Mouse (Mus musculus) liver, embryonic 15.5 days (tissue): ENCODE measurements around the gene Ak1. TPM values are rescaled to one million over a fixed set of nuclear protein-coding genes. Genes with fewer than 3 reads are reported as not detected.

ENCODE experiments used
- ATAC-seq: fragments of 200-750 bp; cut with Nextera tagmentation; 2 replicates; pipeline ENCODE4 v1.8.0; 2017; ENCODE audit warnings: moderate number of reproducible peaks, mild to moderate bottlenecking, moderate library complexity; ENCODE audit not compliant: insufficient read depth
- H3K27ac ChIP-seq: fragments of 300-500 bp; sonication (generic); replicated peaks from 2 replicates; pipeline ENCODE4 v1.5.1; 2015; ENCODE audit warnings: mild to moderate bottlenecking, inconsistent platforms
- H3K27me3 ChIP-seq: fragments of 300-500 bp; sonication (generic); 2 replicates; pipeline ENCODE4 v1.6.1; 2015; ENCODE audit warnings: mild to moderate bottlenecking, inconsistent platforms
- H3K36me3 ChIP-seq: fragments of 300-500 bp; sonication (generic); replicated peaks from 2 replicates; pipeline ENCODE4 v1.6.1; 2015; ENCODE audit warnings: moderate library complexity, mild to moderate bottlenecking, inconsistent platforms
- H3K4me1 ChIP-seq: fragments of 300-500 bp; sonication (generic); replicated peaks from 2 replicates; pipeline ENCODE4 v1.6.1; 2015; ENCODE audit warnings: inconsistent platforms
- H3K4me2 ChIP-seq: fragments of 300-500 bp; sonication (generic); 2 replicates; pipeline ENCODE4 v1.6.1; 2015; ENCODE audit warnings: moderate library complexity, mild to moderate bottlenecking, inconsistent platforms
- H3K4me3 ChIP-seq: fragments of 300-500 bp; sonication (generic); replicated peaks from 2 replicates; pipeline ENCODE4 v1.5.1; 2015; ENCODE audit warnings: mild to moderate bottlenecking, inconsistent platforms
- H3K9ac ChIP-seq: fragments of 300-500 bp; sonication (generic); 2 replicates; pipeline ENCODE4 v1.6.1; 2015; ENCODE audit warnings: moderate library complexity, mild to moderate bottlenecking, inconsistent platforms
- H3K9me3 ChIP-seq: fragments of 300-500 bp; sonication (generic); replicated peaks from 2 replicates; pipeline ENCODE4 v1.6.1; 2016; ENCODE audit warnings: inconsistent platforms
- WGBS: fragments of 180-500 bp; shearing (Covaris S2); methylation state at CpG from one replicate; pipeline ENCODE4 v1.1.7; 2015; ENCODE audit warnings: mixed read lengths; ENCODE audit not compliant: insufficient replicate concordance; 5-methylcytosine and 5-hydroxymethylcytosine counted together
- polyA plus RNA-seq: library from polyadenylated mRNA; unstranded; fragments of >200 nt; fragmentation: Nextera tagmentation; extraction: Ambion mirVana; gene quantifications from 2 replicates; pipeline ENCODE4 v1.2.1, GENCODE M21; 2015

Ak1 gene
- polyA plus RNA-seq, 1 experiment from 2014 or later: 6.6 TPM

GRCm38 (mm10) chr2:32642813-32643212 is 21.3 kb downstream of the Ak1 start:
- no peaks in the 10 kb centered on the region for H3K27me3 ChIP-seq
- H3K4me2 ChIP-seq: no peak overlapping the region
- ATAC-seq: no peak
- 79% methylated on average over 7 of the region's 7 CpGs for WGBS
- H3K9ac ChIP-seq: no peak overlapping the region
- H3K27ac ChIP-seq: no peak overlapping the region
- no peaks in the 10 kb centered on the region for H3K36me3 ChIP-seq
- H3K9me3 ChIP-seq: no peaks in the 10 kb centered on the region
- H3K4me1 ChIP-seq: peaks cover 54% of the 10 kb centered on the region
- no peak overlapping the region for H3K4me3 ChIP-seq

GRCm38 (mm10) chr2:32644083-32644482 is 22.5 kb downstream of the Ak1 start:
- Histone ChIP-seq H3K4me1 (peaks cover 52% of the 10 kb centered on the region), H3K36me3 (no peaks in the 10 kb centered on the region), H3K4me3 (no peak overlapping the region), H3K27ac (peak overlapping the region; percentile 69; the same call in 1 of the 2 replicates), H3K9ac (no peak overlapping the region), H3K27me3 (no peaks in the 10 kb centered on the region), H3K4me2 (no peak overlapping the region), H3K9me3 (no peaks in the 10 kb centered on the region)
- no peak for ATAC-seq
- 25% methylated on average over 9 of the region's 9 CpGs for WGBS

DNA sequence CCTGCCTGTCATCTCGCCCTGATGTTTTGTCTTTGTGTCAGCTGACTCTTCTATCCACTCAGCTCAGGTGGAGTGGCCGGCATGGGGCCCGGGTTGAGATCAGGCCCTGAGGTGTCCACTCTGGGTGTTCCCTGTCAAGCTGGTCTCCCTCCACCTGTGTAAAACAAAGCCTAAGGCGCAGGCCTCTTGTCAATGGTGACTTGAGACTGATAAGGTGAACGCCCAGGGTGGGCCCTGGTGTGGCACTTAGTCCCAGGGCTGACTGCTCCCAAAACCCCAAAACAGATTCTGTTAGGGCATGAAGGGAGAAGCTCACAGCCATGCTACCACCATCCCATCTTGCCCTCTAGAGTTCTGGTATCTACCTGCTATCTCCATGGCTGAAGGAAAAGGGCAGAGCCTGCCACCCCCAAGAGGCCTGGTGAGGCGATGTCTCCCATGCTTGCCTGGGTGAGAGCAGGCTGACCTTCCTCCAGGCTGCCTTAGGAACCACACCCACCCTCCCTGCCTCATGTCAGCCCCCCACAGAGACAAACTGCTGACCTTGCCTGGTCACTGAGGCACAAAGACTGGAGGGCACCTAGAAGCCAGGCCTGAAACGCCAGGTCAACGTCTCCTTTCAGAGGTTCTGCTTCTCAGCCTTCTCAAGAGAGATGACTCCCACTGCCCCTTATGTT is 23.4 kb downstream of the Ak1 start:
- H3K9me3 ChIP-seq: no peaks in the 10 kb centered on the region
- no peaks in the 10 kb centered on the region for H3K36me3 ChIP-seq
- H3K27me3 ChIP-seq: no peaks in the 10 kb centered on the region
- H3K4me3 ChIP-seq: no peak overlapping the region
- peak overlapping the region; percentile 69 for H3K27ac ChIP-seq
- no peak overlapping the region for H3K9ac ChIP-seq
- WGBS: 33% methylated on average over 8 of the region's 8 CpGs
- peaks cover 49% of the 10 kb centered on the region for H3K4me1 ChIP-seq
- peak overlapping the region; percentile 34 for H3K4me2 ChIP-seq
- peak; percentile 78 for ATAC-seq

GRCm38 (mm10) chr2:32645647-32646046 is 24.1 kb downstream of the Ak1 start:
- no peaks in the 10 kb centered on the region for H3K36me3 ChIP-seq
- H3K27ac ChIP-seq: peak overlapping the region; percentile 69; the same call in 1 of the 2 replicates
- peak overlapping the region; percentile 64; the same call in 1 of the 2 replicates for H3K4me2 ChIP-seq
- H3K4me3 ChIP-seq: no peak overlapping the region
- no peak for ATAC-seq
- H3K27me3 ChIP-seq: no peaks in the 10 kb centered on the region
- H3K9ac ChIP-seq: no peak overlapping the region
- peaks cover 43% of the 10 kb centered on the region for H3K4me1 ChIP-seq
- no peaks in the 10 kb centered on the region for H3K9me3 ChIP-seq
- WGBS: 52% methylated on average over 3 of the region's 3 CpGs

DNA sequence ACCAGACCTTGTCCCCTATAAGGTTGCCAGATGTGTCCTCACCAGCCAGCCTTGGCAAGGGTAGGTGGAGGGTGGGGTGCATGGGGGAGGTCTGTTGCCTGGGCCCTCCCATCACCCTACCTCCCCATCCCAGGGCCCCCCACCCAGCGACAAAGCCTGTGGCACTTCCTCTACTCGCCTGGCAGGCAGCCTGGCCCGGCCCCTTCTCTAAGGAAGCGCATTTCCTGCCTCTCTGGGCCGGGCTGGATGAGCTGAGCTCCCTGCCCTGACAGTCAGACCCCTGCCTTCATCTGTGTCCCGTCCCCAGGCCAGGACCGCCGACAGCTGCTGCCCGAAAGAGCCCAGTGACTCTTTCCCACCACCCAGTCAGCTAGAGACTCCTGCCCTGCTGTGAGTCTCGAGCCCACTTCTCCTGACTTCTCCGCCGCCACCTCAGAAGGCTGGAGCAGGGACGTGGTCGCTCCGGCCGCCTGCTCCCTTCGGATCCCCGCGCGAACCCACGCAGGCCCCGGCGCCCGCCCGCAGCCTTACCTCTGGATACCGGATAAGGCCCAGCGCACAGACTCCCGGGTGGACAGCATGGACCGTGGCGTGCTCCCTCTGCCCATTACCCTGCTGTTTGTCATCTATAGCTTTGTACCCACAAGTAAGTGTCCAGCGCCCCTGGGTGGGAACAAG is 25.0 kb downstream of the Ak1 start, which contains the start of gene Eng:
Eng (plus strand) TSS at position 217 of the 678 bp plus-strand sequence.
- Histone ChIP-seq H3K9ac (peak within 1 kb of the TSS; percentile 43), H3K27ac (peak within 1 kb of the TSS; percentile 69), H3K4me1 (peaks cover 43% of the 10 kb centered on the region), H3K9me3 (no peaks in the 10 kb centered on the region), H3K4me3 (peak within 1 kb of the TSS; percentile 52), H3K36me3 (no peaks in the 10 kb centered on the region), H3K27me3 (no peaks in the 10 kb centered on the region), H3K4me2 (peak within 1 kb of the TSS; percentile 64)
- WGBS: 24% methylated on average over 31 of the region's 31 CpGs
- ATAC-seq: 0 out of 2 replicates have a peak, but pooled peaks have one; percentile 23

DNA sequence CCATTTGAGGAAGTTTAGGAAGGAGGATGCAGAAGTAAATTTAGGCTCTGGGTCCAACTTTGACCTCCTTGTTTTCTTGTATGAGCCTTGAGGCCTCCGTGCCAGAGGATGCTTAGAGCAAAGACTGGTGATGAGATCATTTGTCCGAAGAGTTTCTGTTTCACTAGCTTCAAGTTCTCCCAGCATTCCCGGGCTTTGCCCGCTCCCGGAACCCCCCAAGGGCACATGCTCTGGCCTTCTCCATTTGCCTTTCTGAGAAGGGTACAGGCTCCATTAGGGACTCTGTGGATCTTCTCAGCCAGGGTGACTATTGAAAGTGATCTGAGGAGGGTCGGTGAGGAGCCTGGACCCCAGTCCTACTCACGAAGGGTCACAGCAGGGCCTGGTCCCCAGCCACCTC is 25.8 kb downstream of the Ak1 start:
- no peaks in the 10 kb centered on the region for H3K36me3 ChIP-seq
- peak overlapping the region; percentile 52 for H3K4me3 ChIP-seq
- no peak overlapping the region for H3K27ac ChIP-seq
- ATAC-seq: no peak
- H3K9ac ChIP-seq: peak overlapping the region; percentile 43; the same call in 1 of the 2 replicates
- WGBS: 49% methylated on average over 7 of the region's 7 CpGs
- no peaks in the 10 kb centered on the region for H3K9me3 ChIP-seq
- H3K4me1 ChIP-seq: peaks cover 43% of the 10 kb centered on the region
- peak overlapping the region; percentile 64 for H3K4me2 ChIP-seq
- no peaks in the 10 kb centered on the region for H3K27me3 ChIP-seq

- H3K27me3 ChIP-seq: no peaks in the 10 kb centered on the region
- no peak overlapping the region for H3K4me3 ChIP-seq
- WGBS: 68% methylated on average over 7 of the region's 7 CpGs
- peaks cover 42% of the 10 kb centered on the region for H3K4me1 ChIP-seq
- H3K36me3 ChIP-seq: 0 out of 2 replicates have a peak, but pooled peaks cover 3% of the 10 kb centered on the region
- no peak overlapping the region for H3K4me2 ChIP-seq
- H3K9ac ChIP-seq: no peak overlapping the region
- H3K9me3 ChIP-seq: no peaks in the 10 kb centered on the region
- ATAC-seq: no peak
- H3K27ac ChIP-seq: no peak overlapping the region
Observed at GRCm38 (mm10) chr2:32653764-32654163, 32.2 kb downstream of the Ak1 start.

GRCm38 (mm10) chr2:32654743-32655393 is 33.3 kb downstream of the Ak1 start:
- ATAC-seq: no peak
- WGBS: 40% methylated on average over 14 of the region's 14 CpGs
- Histone ChIP-seq H3K9me3 (no peaks in the 10 kb centered on the region), H3K4me3 (no peak overlapping the region), H3K36me3 (0 out of 2 replicates have a peak, but pooled peaks cover 3% of the 10 kb centered on the region), H3K27ac (peak overlapping the region; percentile 45), H3K4me1 (peaks cover 53% of the 10 kb centered on the region), H3K4me2 (peak overlapping the region; percentile 13; the same call in 1 of the 2 replicates), H3K27me3 (no peaks in the 10 kb centered on the region), H3K9ac (no peak overlapping the region)

DNA sequence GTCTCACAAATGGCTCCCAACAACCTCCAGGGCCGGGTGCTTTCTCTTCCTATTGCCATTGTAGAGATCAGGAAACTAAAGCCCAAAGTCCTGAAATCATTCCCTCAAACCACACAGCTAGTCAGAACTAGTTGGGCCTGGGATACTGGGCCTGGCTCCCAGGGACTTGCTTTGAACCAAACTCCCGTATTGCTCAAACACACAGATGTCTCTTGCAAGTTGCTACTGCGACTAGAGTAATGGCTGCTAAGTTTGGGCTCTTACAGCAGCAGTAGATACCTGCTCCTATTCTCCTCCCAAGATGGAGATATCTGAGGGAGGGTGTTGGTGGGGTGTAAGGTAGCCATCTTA is 33.8 kb downstream of the Ak1 start:
- H3K36me3 ChIP-seq: 0 out of 2 replicates have a peak, but pooled peaks cover 3% of the 10 kb centered on the region
- H3K9ac ChIP-seq: no peak overlapping the region
- H3K27me3 ChIP-seq: no peaks in the 10 kb centered on the region
- H3K4me3 ChIP-seq: no peak overlapping the region
- no peak for ATAC-seq
- peaks cover 53% of the 10 kb centered on the region for H3K4me1 ChIP-seq
- H3K9me3 ChIP-seq: no peaks in the 10 kb centered on the region
- H3K4me2 ChIP-seq: no peak overlapping the region
- 71% methylated on average over 3 of the region's 3 CpGs for WGBS
- H3K27ac ChIP-seq: peak overlapping the region; percentile 45; the same call in 1 of the 2 replicates

- no peaks in the 10 kb centered on the region for H3K9me3 ChIP-seq
- H3K4me3 ChIP-seq: no peak overlapping the region
- 0 out of 2 replicates have a peak, but pooled peaks cover 3% of the 10 kb centered on the region for H3K36me3 ChIP-seq
- H3K27me3 ChIP-seq: no peaks in the 10 kb centered on the region
- WGBS: 70% methylated on average over 12 of the region's 12 CpGs
- no peak overlapping the region for H3K9ac ChIP-seq
- H3K4me1 ChIP-seq: peaks cover 56% of the 10 kb centered on the region
- peak overlapping the region; percentile 10 for H3K27ac ChIP-seq
- ATAC-seq: peak; percentile 36
- no peak overlapping the region for H3K4me2 ChIP-seq
Observed at GRCm38 (mm10) chr2:32655826-32656225, 34.3 kb downstream of the Ak1 start.

DNA sequence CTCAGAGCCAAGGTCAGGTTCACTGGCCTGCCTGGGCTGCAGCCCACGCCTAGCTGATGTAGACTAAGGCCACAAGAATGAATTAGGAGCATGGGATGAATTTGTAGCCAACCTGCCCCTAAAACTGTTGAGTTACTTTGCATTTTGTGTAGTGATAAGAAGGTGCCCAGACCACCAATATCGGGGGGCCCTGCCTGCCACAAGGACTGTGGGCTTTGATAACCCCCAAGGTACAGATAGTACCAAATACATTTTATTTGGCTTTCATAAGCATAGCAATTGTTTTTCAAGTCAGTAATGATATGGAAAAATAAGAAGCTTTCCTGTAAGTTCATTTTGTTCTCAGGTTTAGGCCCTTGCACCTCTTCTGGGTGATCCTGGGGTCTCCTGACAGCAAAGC is 37.3 kb downstream of the Ak1 start:
- H3K4me2 ChIP-seq: peak overlapping the region; percentile 29
- ATAC-seq: peak; percentile 50; the same call in 1 of the 2 replicates
- H3K4me1 ChIP-seq: peaks cover 66% of the 10 kb centered on the region
- 0 out of 2 replicates have a peak, but pooled peaks cover 3% of the 10 kb centered on the region for H3K36me3 ChIP-seq
- 25% methylated on average over 2 of the region's 2 CpGs for WGBS
- H3K27me3 ChIP-seq: no peaks in the 10 kb centered on the region
- H3K9me3 ChIP-seq: no peaks in the 10 kb centered on the region
- 0 out of 2 replicates have a peak overlapping the region, but pooled peaks have one; percentile 11 for H3K9ac ChIP-seq
- H3K4me3 ChIP-seq: no peak overlapping the region
- H3K27ac ChIP-seq: peak overlapping the region; percentile 72
